In genomic region chr3:95674236-95674635, GRCm38 (mm10) we compare ENCODE assay signal across 8 mouse cellular contexts. TPM values are rescaled to one million over a fixed set of nuclear protein-coding genes. Genes with fewer than 3 reads are reported as not detected.
DNase-seq lines count a peak whose midpoint lies in the region; ATAC-seq and TF ChIP-seq lines count a peak whose summit lies in the region.

No protein-coding gene starts in this region.

- H3K27me3 ChIP-seq in embryonic facial prominence, embryonic 11.5 days (ENCODE audit: control insufficient read depth, insufficient read depth, low read length) = no peaks in the 10 kb centered on the region
- H3K27me3 ChIP-seq in heart, postnatal 0 days (ENCODE audit: control insufficient read depth, insufficient read depth, low read length) = no peaks in the 10 kb centered on the region

- peak; percentile 46 for ATAC-seq in embryonic facial prominence, embryonic 11.5 days (replicated peaks; ENCODE audit: insufficient number of reproducible peaks, low FRiP score, low TSS enrichment, low read depth)
- ATAC-seq in heart, postnatal 0 days (ENCODE audit: insufficient read depth, low read depth) = peak; percentile 76
- ATAC-seq in monocyte, adult 5-6 weeks (replicated peaks; ENCODE audit: insufficient number of reproducible peaks, low FRiP score, low TSS enrichment, poor library complexity, severe bottlenecking) = peak; percentile 57

- TF ChIP-seq EP300 in heart, postnatal 0 days (IDR thresholded peaks at IDR 0.05; ENCODE audit: low read depth) = peak; percentile 81

- no peak overlapping the region; the same call in 1 of the 2 replicates for H3K4me2 ChIP-seq in embryonic facial prominence, embryonic 11.5 days (ENCODE audit: low read depth, low read length)
- peak overlapping the region; percentile 61 for H3K4me2 ChIP-seq in heart, postnatal 0 days (ENCODE audit: low read depth, low read length)

- 15% methylated on average over 2 of the region's 2 CpGs for WGBS in embryonic facial prominence, embryonic 11.5 days
- 5% methylated on average over 2 of the region's 2 CpGs for WGBS in heart, postnatal 0 days

- H3K36me3 ChIP-seq in embryonic facial prominence, embryonic 11.5 days (replicated peaks; ENCODE audit: control insufficient read depth, insufficient read depth, low read depth, low read length) = no peaks in the 10 kb centered on the region; the same call in 1 of the 2 replicates
- H3K36me3 ChIP-seq in heart, postnatal 0 days (replicated peaks; ENCODE audit: control insufficient read depth, insufficient read depth, low read length) = peaks cover 12% of the 10 kb centered on the region

- H3K9ac ChIP-seq in embryonic facial prominence, embryonic 11.5 days (replicated peaks; ENCODE audit: low read length) = peak overlapping the region; percentile 39; the same call in 1 of the 2 replicates
- peak overlapping the region; percentile 65 for H3K9ac ChIP-seq in heart, postnatal 0 days (replicated peaks; ENCODE audit: low read depth, low read length)

- peak overlapping the region; percentile 73 for H3K27ac ChIP-seq in embryonic facial prominence, embryonic 11.5 days (replicated peaks; ENCODE audit: low read depth, low read length)
- peak overlapping the region; percentile 99 for H3K27ac ChIP-seq in heart, postnatal 0 days (ENCODE audit: low read depth)

- H3K9me3 ChIP-seq in embryonic facial prominence, embryonic 11.5 days (replicated peaks; ENCODE audit: control insufficient read depth, low read length) = no peaks in the 10 kb centered on the region
- no peaks in the 10 kb centered on the region for H3K9me3 ChIP-seq in heart, postnatal 0 days (replicated peaks; ENCODE audit: control insufficient read depth, low read length)

- TF ChIP-seq CTCF in heart, postnatal 0 days (IDR thresholded peaks at IDR 0.05; ENCODE audit: low read depth) = no peak

- H3K4me3 ChIP-seq in embryonic facial prominence, embryonic 11.5 days (ENCODE audit: low read depth, low read length) = no peak overlapping the region
- H3K4me3 ChIP-seq in heart, postnatal 0 days (ENCODE audit: low read depth, low read length) = peak overlapping the region; percentile 30

- peak; percentile 71 to 78 for DNase-seq in urinary bladder, postnatal 4 days (ENCODE audit: low spot score in 2 of 2)
- no peak for DNase-seq in urinary bladder, postnatal 10 days (ENCODE audit: low spot score)
- peak; percentile 77 for DNase-seq in embryonic facial prominence, embryonic 11.5 days (ENCODE audit: low spot score)
- peak; percentile 97 for DNase-seq in heart, postnatal 0 days (ENCODE audit: low spot score)
- peak; percentile 79 to 89 for DNase-seq in kidney, postnatal 36 days
- peak; percentile 74 to 87 for DNase-seq in thymus, postnatal 36 days
- no peak for DNase-seq in left cerebral cortex, adult 9 months (ENCODE audit: low spot score in 2 of 2)

- H3K4me1 ChIP-seq in embryonic facial prominence, embryonic 11.5 days (ENCODE audit: control insufficient read depth, insufficient read depth, low read length) = peaks cover 14% of the 10 kb centered on the region
- peaks cover 53% of the 10 kb centered on the region for H3K4me1 ChIP-seq in heart, postnatal 0 days (ENCODE audit: control insufficient read depth, insufficient read depth)

RNA-seq across cellular contexts. Expression of gene Adamtsl4, which starts 13.5 kb away (rescaled TPM):
- polyA plus RNA-seq in embryonic facial prominence, embryonic 11.5 days (2014; fragmentation: Nextera tagmentation; extraction: Ambion mirVana) = 0.55 and 0.71 TPM in 2 replicates
- total RNA-seq in heart, postnatal 0 days (2014; rRNA removed; ENCODE audit: low replicate concordance) = 20.2 and 23.8 TPM in 2 replicates
- 7.5 and 11.2 TPM in 2 replicates for polyA plus RNA-seq in heart, postnatal 0 days (2015; fragmentation: Nextera tagmentation; extraction: Ambion mirVana)
- total RNA-seq in monocyte, adult 5-6 weeks (2017) = 0.38 to 7.2 TPM (median 0.53 TPM) in 3 replicates

RNA-seq across cellular contexts. Expression of gene Mcl1, which starts 15.6 kb away (rescaled TPM):
- 77.1 and 83.3 TPM in 2 replicates for polyA plus RNA-seq in embryonic facial prominence, embryonic 11.5 days (2014; fragmentation: Nextera tagmentation; extraction: Ambion mirVana)
- total RNA-seq in heart, postnatal 0 days (2014; rRNA removed; ENCODE audit: low replicate concordance) = 213 and 278 TPM in 2 replicates
- 50.1 and 51.9 TPM in 2 replicates for polyA plus RNA-seq in heart, postnatal 0 days (2015; fragmentation: Nextera tagmentation; extraction: Ambion mirVana)
- 678 to 973 TPM (median 884 TPM) in 3 replicates for total RNA-seq in monocyte, adult 5-6 weeks (2017)

RNA-seq across cellular contexts. Expression of gene Ensa, which starts 49.4 kb away (rescaled TPM):
- polyA plus RNA-seq in embryonic facial prominence, embryonic 11.5 days (2014; fragmentation: Nextera tagmentation; extraction: Ambion mirVana) = 69.7 and 79.4 TPM in 2 replicates
- total RNA-seq in heart, postnatal 0 days (2014; rRNA removed; ENCODE audit: low replicate concordance) = 43.3 and 49.6 TPM in 2 replicates
- 38.5 and 40.6 TPM in 2 replicates for polyA plus RNA-seq in heart, postnatal 0 days (2015; fragmentation: Nextera tagmentation; extraction: Ambion mirVana)
- 127 to 153 TPM (median 131 TPM) in 3 replicates for total RNA-seq in monocyte, adult 5-6 weeks (2017)

Comparison
In these comparisons a context has a peak if more than half of its experiments do, and no peak if none do; other contexts are left out.
1. DNase-seq: peak in urinary bladder, postnatal 4 days (2 of 2), embryonic facial prominence, embryonic 11.5 days (single experiment), heart, postnatal 0 days (single experiment), kidney, postnatal 36 days (2 of 2) and thymus, postnatal 36 days (2 of 2); none in urinary bladder, postnatal 10 days (single experiment) and left cerebral cortex, adult 9 months (0 of 2).
2. Peak in every context shown above with its lines, with median percentiles within 50 percentile points of each other: ATAC-seq.